Mouse (Mus musculus): Measurements from ENCODE around the gene Ubr7.

DNA sequence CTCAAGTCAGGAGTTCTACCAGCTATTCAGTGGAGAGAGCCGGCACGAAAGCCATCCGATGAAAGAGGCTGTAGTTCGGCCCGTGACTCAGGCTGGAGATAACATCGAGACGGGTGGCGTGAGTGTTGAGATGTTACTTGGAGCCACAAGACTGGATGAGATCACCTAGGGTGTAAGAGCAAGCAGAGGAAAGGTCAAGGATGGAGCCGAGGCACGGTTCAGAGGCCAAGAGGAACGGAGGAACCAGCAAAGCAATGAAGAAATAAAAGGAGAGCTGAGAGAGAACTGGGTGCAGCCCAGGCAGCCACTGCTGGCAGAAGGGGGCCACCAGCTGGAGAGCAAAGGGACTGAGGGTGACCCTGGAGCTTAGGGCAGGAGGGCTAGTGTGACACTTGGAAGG lies 49.5 kb upstream of the Ubr7 start:
- no peak for TF ChIP-seq CTCF (conservative IDR thresholded peaks at IDR 0.05; ENCODE audit: low read length)
- no peak for TF ChIP-seq POU5F1 (IDR thresholded peaks at IDR 0.05; ENCODE audit: borderline replicate concordance, low read length)
